Mouse (Mus musculus) brain, embryonic 14.5 days (tissue): ENCODE results near the gene E130208F15Rik.

Experiments
- CTCF ChIP-seq: fragments of 200-500 bp; IDR thresholded peaks from 2 replicates; pipeline ENCODE4 v1.5.1; 2012; ENCODE audit warnings: inconsistent platforms, mild to moderate bottlenecking, moderate library complexity, borderline replicate concordance; ENCODE audit not compliant: insufficient read depth, insufficient read length; ENCODE audit errors: extremely low read depth
- POLR2A ChIP-seq: fragments of 200-500 bp; IDR thresholded peaks from 2 replicates; pipeline ENCODE4 v1.6.1; 2012; ENCODE audit warnings: mild to moderate bottlenecking, inconsistent platforms, borderline replicate concordance; ENCODE audit not compliant: poor library complexity, insufficient read depth, insufficient read length, severe bottlenecking; ENCODE audit errors: extremely low read depth

GRCm38 (mm10) chr7:30328379-30328778 is 6.8 kb downstream of the E130208F15Rik start:
- no peak for TF ChIP-seq CTCF
- no peak for TF ChIP-seq POLR2A
